Mouse (Mus musculus): Measurements from ENCODE around the gene Pknox2. TPM values are rescaled to one million over a fixed set of nuclear protein-coding genes. Genes with fewer than 3 reads are reported as not detected.

Pknox2 gene
- polyA plus RNA-seq, 1 experiment from 2014 or later = not detected

DNA sequence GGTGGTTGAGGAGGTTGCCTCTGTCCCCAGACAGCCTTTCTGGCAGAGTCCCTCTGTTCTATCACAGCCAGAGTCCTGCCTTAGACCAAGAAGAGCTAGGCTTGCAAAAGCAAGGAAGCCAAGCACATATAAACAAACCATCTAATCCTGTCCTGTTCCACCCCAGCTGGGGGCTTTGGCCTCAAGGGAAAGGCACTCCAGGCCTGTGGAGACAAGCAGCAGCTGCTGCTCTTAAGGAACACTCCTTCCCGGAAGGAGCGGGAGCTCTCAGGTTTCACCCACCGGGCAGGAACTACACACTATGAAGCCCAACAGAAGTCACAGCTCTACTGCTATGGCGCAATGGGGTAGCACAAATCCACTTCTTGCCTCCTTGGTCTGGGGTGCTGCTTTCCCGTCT is 230.3 kb downstream of the Pknox2 start:
- no peak overlapping the region for H3K27ac ChIP-seq
- no peaks in the 10 kb centered on the region for H3K36me3 ChIP-seq (ENCODE audit: inconsistent target)
- WGBS (ENCODE audit: missing documents) = 77% methylated on average over 5 of the region's 5 CpGs
- H3K4me3 ChIP-seq (ENCODE audit: inconsistent target) = no peak overlapping the region
- no peaks in the 10 kb centered on the region for H3K79me2 ChIP-seq (ENCODE audit: inconsistent target)

DNA sequence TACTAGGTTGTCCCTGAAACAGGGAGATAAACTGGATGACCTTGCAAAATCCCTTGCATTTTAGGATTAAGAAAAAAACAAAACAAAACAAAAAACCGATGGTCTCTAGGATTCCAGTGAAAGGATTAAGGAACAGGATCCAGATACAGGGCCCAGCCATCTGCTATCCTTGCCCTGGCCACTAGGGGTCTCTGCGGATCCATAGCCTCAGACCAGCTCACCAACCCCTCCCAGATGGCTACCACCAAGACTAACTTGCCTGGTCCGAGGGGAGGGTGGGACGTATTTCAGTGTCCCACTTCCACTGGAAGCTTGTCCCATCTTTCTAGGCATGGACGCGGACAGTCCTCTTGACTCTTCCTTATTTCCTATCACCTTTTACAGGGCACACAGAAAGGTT is 230.8 kb downstream of the Pknox2 start:
- Histone ChIP-seq H3K27ac (no peak overlapping the region), H3K36me3 (ENCODE audit: inconsistent target) (no peaks in the 10 kb centered on the region), H3K4me3 (ENCODE audit: inconsistent target) (no peak overlapping the region), H3K79me2 (ENCODE audit: inconsistent target) (no peaks in the 10 kb centered on the region)
- WGBS (ENCODE audit: missing documents) = 3% methylated on average over 6 of the region's 6 CpGs

DNA sequence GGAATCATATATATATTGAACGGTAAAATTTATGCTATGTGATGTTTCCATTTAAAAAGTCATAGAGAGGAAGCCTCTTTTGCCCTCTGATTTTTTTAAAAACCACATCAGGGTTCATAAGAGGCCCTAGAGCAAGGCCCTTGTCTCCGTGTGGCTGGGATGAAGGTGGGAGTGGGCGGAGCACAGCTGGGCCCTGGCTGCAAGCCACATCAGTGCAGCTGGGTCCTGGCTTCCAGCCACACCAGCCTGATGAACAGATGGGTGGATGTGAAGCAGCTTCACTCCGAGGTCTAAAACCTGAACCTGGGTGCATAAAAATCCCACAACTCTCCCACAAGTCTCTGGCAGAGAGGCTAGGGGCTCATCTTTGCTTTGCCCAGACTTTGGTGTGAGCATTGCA is 241.8 kb downstream of the Pknox2 start:
- no peaks in the 10 kb centered on the region for H3K79me2 ChIP-seq (ENCODE audit: inconsistent target)
- H3K36me3 ChIP-seq (ENCODE audit: inconsistent target) = no peaks in the 10 kb centered on the region
- 39% methylated on average over 4 of the region's 4 CpGs for WGBS (ENCODE audit: missing documents)
- H3K27ac ChIP-seq = no peak overlapping the region
- no peak overlapping the region for H3K4me3 ChIP-seq (ENCODE audit: inconsistent target)

DNA sequence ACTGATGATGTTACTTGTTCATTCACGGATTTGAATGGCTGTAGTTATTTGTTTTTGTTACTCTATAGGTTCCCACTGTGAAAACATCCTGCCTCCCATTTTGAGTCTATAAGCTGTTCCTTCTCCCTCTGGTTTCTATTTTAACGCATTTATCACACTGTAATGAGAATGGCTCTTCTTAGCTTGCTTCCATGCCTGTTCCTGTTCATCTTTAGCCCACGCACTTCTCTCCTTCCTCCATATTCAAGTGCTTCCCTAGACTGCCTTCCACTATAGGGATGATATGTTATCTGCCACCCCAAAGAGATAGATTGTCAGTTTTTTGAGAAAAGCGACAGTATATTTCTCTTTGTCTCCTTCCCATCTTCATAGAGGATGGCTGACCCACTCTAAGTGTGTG is 246.7 kb downstream of the Pknox2 start:
- Histone ChIP-seq H3K79me2 (ENCODE audit: inconsistent target) (no peaks in the 10 kb centered on the region), H3K36me3 (ENCODE audit: inconsistent target) (no peaks in the 10 kb centered on the region), H3K27ac (no peak overlapping the region), H3K4me3 (ENCODE audit: inconsistent target) (no peak overlapping the region)
- 90% methylated on average over 4 of the region's 4 CpGs for WGBS (ENCODE audit: missing documents)

DNA sequence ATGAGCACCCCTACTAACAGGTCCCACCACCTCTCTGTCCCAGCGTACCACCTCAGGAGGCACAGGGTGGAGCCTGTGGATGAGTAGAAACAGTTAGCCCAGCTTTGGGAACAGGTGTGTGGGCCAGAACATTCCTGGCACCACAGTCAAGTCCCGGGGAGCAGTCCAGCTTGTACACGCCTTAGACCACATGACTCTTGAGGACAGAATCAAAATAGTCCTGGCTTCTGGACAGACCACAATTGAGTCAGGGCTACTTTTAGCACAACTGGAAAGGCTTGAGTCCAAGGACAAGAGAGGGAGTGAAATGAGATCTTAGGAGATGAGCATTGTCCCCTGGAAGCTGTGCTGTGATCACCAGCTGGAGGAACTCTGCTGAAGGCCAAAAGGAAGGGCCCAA is 248.6 kb downstream of the Pknox2 start:
- WGBS (ENCODE audit: missing documents) = 86% methylated on average over 3 of the region's 3 CpGs
- no peak overlapping the region for H3K4me3 ChIP-seq (ENCODE audit: inconsistent target)
- no peaks in the 10 kb centered on the region for H3K36me3 ChIP-seq (ENCODE audit: inconsistent target)
- no peak overlapping the region for H3K27ac ChIP-seq
- H3K79me2 ChIP-seq (ENCODE audit: inconsistent target) = no peaks in the 10 kb centered on the region

DNA sequence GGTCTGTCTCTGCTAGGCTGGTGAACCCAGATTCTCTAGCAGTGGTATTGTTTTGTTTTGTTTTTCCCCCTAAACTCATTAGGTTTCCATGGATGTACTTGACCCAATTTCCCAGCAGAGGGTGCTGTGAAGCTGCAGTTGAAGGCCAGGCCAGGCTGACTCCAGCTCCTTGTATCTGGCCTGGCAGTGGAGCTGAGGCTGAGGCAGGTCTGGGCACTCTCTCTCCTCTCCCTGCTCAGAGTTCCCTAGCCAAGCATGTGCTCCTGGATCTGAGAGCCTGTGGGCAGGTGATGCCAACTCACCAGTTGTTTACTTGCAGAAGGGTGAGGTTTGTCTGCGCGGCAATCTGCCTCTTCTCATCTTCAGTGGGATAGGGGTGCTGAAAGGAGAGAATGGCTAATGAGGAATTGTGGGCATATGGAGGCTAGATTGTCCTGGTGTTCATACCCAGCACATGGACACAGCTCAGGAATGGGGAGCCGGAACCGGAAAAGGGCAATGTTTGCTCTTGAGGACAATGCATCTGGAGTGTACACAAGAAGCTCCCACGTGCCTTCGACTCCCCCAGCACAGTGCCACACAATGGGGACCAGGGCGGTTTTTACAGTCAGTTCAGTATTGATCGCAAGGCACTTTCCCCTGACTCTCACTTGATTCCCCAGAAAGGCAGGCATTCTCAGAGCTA is 252.1 kb downstream of the Pknox2 start:
- 90% methylated on average over 8 of the region's 8 CpGs for WGBS (ENCODE audit: missing documents)
- Histone ChIP-seq H3K79me2 (ENCODE audit: inconsistent target) (no peaks in the 10 kb centered on the region), H3K4me3 (ENCODE audit: inconsistent target) (no peak overlapping the region), H3K27ac (no peak overlapping the region), H3K36me3 (ENCODE audit: inconsistent target) (no peaks in the 10 kb centered on the region)

DNA sequence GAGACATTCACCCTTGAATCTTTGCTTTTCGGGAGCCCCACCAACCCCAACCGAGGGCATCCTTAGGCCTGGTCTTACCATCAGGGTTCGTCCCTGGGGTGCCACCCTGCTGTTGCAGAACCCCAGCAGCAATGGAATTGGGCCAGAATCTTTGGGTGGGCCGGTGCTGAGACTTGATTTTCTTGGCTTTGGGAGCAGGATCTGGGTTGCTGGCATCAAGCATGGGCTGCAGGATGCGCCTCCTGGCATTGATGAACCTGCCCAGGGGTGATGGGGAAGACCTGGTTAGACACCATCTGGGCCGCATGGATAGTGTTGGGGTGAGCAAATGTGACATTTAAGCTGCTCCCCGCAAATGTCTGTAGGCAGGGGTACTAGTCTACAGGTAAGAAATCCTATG is 253.0 kb downstream of the Pknox2 start:
- 84% methylated on average over 7 of the region's 7 CpGs for WGBS (ENCODE audit: missing documents)
- H3K4me3 ChIP-seq (ENCODE audit: inconsistent target) = no peak overlapping the region

DNA sequence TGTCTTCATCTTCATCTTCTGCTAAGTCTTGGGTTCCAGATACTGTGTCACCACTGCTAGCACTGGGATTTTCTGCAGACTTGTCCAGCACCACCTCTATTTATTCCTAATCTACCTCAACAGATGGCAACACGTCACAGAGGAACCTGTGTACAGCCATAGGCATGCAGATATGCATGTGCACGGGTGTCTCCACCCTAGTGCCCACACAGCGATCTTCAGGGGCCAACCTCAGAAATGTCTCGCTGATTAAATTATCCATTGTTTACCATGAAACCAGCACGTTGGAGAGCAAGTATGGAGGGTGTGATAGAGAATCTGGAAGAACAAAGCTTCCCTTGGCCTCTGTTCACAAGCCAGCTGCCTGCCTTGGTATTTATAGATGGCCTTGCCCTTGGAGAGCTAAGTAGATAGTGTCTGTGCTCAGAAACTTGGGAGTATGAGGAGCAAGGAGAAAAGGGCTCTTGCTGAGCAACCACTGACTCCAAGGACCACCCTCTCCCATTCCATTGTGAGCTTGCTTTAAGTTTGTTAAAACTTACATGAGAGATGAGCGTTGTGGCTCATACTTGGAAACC is 253.7 kb downstream of the Pknox2 start:
- Histone ChIP-seq H3K36me3 (ENCODE audit: inconsistent target) (no peaks in the 10 kb centered on the region), H3K79me2 (ENCODE audit: inconsistent target) (no peaks in the 10 kb centered on the region), H3K27ac (no peak overlapping the region), H3K4me3 (ENCODE audit: inconsistent target) (no peak overlapping the region)
- WGBS (ENCODE audit: missing documents) = 81% methylated on average over 6 of the region's 6 CpGs

More for the DNA sequence above, 253.0 kb downstream of the Pknox2 start:
- H3K36me3 ChIP-seq (ENCODE audit: inconsistent target) = no peaks in the 10 kb centered on the region
- H3K27ac ChIP-seq = no peak overlapping the region
- H3K79me2 ChIP-seq (ENCODE audit: inconsistent target) = no peaks in the 10 kb centered on the region

DNA sequence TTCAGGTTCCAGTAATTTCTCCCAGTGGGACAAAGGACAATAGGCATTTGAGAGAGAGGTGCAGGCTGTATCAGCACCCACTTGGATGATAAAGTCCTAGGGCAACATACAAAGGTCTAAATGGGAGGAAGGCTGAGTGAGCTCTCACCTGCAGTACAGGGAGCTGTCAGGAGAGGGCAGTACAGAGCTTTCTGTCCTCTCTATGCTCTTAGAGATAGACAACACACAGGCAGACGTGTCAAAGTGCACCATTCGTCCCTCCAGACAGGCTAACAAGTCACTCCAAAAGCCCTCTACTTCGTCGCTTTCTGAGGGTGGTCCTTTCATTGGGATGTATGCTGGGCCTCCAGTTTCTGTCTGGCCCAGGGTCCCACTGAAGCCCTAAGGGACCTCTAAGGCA is 256.7 kb downstream of the Pknox2 start:
- Histone ChIP-seq H3K4me3 (ENCODE audit: inconsistent target) (no peak overlapping the region), H3K27ac (no peak overlapping the region), H3K36me3 (ENCODE audit: inconsistent target) (no peaks in the 10 kb centered on the region), H3K79me2 (ENCODE audit: inconsistent target) (no peaks in the 10 kb centered on the region)
- WGBS (ENCODE audit: missing documents) = 46% methylated on average over 4 of the region's 4 CpGs

DNA sequence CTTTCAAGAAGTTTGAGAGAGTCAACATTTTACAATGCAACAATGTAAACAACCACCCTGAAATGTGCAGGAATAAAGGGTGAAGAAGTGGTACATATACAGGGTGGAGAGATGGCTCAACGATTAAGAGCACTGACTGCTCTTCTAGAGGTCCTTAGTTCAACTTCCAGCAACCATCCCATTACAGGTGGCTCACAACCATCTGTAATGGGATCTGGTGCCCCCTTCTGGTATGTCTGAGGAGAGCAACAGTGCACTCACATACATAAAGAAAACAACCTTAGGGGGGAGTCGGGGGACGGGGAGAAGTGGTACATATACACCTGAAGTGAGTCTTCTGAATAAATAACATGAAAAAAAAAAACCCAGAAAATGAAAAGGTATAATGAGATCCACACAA is 262.0 kb downstream of the Pknox2 start:
- WGBS (ENCODE audit: missing documents) = 81% methylated on average over 3 of the region's 3 CpGs
- Histone ChIP-seq H3K4me3 (ENCODE audit: inconsistent target) (no peak overlapping the region), H3K36me3 (ENCODE audit: inconsistent target) (no peaks in the 10 kb centered on the region), H3K27ac (no peak overlapping the region), H3K79me2 (ENCODE audit: inconsistent target) (no peaks in the 10 kb centered on the region)

DNA sequence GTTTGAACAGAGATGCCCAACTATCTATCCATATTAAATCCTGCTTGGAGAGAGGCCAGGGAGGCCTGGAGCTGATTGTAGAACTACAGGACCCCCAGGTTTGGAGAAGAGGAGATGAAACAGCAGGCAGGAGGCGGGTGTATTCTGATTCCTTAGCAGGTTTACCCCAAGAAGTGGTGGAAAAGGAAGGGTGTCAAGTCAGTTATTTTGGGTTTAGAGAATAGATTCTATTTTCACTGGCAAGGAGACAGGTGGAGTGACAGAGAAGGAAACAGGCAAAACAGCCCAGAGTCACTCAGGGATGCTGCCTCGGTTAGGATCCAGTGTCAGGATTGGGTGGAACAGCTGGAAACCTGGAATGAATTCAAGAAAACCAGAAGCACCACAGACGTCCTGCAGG is 263.6 kb downstream of the Pknox2 start:
- H3K36me3 ChIP-seq (ENCODE audit: inconsistent target) = no peaks in the 10 kb centered on the region
- WGBS (ENCODE audit: missing documents) = 62% methylated on average over 3 of the region's 3 CpGs
- no peaks in the 10 kb centered on the region for H3K79me2 ChIP-seq (ENCODE audit: inconsistent target)
- no peak overlapping the region for H3K4me3 ChIP-seq (ENCODE audit: inconsistent target)
- no peak overlapping the region for H3K27ac ChIP-seq

DNA sequence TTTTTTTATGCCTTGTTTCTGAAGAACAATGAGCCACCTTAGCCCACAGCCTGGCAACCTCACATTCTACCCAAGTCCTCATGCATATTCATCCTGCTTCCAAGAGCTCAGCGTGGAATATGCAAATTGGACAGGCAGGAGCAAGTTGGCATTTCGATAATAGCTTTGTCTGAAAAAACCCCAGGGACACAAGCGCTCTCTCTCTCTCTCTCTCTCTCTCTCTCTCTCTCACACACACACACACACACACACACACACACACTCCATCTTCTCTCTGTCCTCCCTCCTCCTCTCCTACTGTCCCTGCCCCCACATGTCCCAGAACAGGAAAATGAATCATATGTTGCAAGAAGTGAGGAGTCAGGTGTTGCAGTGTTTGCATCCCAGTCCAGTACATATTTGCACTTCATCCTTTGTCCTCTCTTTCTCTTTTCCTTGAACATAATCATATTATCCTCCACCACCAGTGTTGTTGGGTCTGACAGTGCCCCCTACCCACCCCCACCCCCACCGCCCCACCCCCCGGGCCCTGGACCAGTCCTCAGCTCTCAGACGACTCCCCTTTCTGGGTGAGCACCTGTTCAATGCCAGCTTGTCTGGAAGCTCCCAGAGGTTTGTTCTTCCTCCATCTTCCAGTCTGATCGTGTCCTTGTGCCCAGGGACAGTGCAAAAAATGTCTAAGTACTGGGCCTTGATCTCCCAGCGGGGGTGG is 265.0 kb downstream of the Pknox2 start:
- H3K4me3 ChIP-seq (ENCODE audit: inconsistent target) = no peak overlapping the region
- WGBS (ENCODE audit: missing documents) = 60% methylated on average over 8 of the region's 8 CpGs
- H3K36me3 ChIP-seq (ENCODE audit: inconsistent target) = no peaks in the 10 kb centered on the region
- H3K27ac ChIP-seq = no peak overlapping the region
- no peaks in the 10 kb centered on the region for H3K79me2 ChIP-seq (ENCODE audit: inconsistent target)

DNA sequence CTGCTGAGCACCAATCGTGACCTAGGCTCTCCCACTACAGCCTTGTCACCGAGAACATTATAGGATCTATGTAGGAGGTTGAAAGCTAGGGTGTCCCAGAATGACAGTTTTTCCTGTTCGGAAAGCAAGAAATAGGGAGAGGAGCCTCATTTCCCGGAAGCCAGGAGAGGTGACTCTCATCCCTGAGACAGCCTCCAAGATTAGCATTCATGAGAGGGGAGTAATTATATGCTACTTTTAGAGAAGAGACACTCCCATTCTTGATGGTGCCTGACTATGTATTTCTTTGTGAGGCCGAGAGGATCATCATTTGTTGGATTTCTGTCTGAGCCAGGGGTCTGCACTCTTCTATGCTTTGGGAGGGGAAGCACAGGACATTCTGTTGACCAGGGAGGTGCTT is 265.6 kb downstream of the Pknox2 start:
- Histone ChIP-seq H3K36me3 (ENCODE audit: inconsistent target) (no peaks in the 10 kb centered on the region), H3K79me2 (ENCODE audit: inconsistent target) (no peaks in the 10 kb centered on the region), H3K27ac (no peak overlapping the region), H3K4me3 (ENCODE audit: inconsistent target) (no peak overlapping the region)
- 87% methylated on average over 5 of the region's 5 CpGs for WGBS (ENCODE audit: missing documents)

DNA sequence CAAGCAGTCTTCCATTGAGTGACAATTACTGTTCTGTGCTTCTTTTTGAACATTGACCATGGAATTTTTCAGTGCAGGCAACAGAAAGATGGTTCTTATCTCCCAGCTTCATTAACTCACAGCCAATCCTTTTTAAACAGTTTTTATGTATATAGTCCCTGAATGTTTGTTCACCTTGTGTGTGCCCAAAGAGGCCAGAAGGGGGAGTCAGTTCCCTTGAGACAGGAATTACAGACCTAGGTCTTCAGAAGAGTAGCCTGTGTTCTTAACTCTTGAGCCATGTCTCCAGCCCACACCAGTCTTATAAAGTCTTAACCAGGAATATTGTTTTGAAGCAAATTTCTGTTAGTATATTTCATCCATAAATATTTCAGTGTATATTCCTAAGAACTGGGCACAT is 270.4 kb downstream of the Pknox2 start:
- no peaks in the 10 kb centered on the region for H3K36me3 ChIP-seq (ENCODE audit: inconsistent target)
- no peak overlapping the region for H3K27ac ChIP-seq
- H3K4me3 ChIP-seq (ENCODE audit: inconsistent target) = no peak overlapping the region
- H3K79me2 ChIP-seq (ENCODE audit: inconsistent target) = no peaks in the 10 kb centered on the region

DNA sequence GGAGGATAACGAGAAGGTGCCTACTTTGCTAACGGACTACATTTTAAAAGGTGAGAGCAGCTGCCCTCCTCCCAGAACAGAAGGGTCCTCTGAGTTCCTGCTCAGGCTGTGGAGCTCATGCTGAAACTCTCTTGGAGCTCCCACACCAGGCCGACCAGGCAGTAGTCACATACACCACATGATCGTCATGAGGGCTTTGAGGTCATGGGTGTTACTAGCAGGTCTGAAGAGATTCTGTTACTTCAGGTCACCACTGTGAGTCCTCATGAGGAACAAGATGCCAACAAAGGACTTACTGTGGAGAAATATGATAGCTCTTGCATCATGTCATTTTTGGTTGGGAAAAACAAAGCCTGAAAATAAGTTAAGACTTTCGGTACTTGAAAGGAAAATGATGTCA is 270.9 kb downstream of the Pknox2 start:
- Histone ChIP-seq H3K79me2 (ENCODE audit: inconsistent target) (no peaks in the 10 kb centered on the region), H3K4me3 (ENCODE audit: inconsistent target) (no peak overlapping the region), H3K27ac (no peak overlapping the region), H3K36me3 (ENCODE audit: inconsistent target) (no peaks in the 10 kb centered on the region)
- 94% methylated on average over 5 of the region's 5 CpGs for WGBS (ENCODE audit: missing documents)
